Mouse (Mus musculus) liver, embryonic 14.5 days (tissue): ENCODE data around the gene Pcnp. TPM values are rescaled to one million over a fixed set of nuclear protein-coding genes. Genes with fewer than 3 reads are reported as not detected.
"Not testable (repeated sequence)": the region's sequence is repeated elsewhere in the genome, so short reads cannot be mapped to it uniquely, and the experiment has no call there.

Experiments used
- ATAC-seq: fragments of 200-750 bp; cut with Nextera tagmentation; 2 replicates; pipeline ENCODE4 v1.8.0; 2017; ENCODE audit warnings: moderate number of reproducible peaks, mild to moderate bottlenecking, moderate library complexity; ENCODE audit not compliant: insufficient read depth
- DNase-seq, 3 experiments: peaks; one replicate each; pipeline ENCODE4 v3.0.0-alpha.2; 2012 to 2013; ENCODE audit warnings: low read depth in 3 of 3, low spot score in 3 of 3
- H3K27ac ChIP-seq: fragments of 300-500 bp; sonication (generic); 2 replicates; pipeline ENCODE4 v1.5.1; 2014; ENCODE audit warnings: moderate library complexity, mild to moderate bottlenecking, control low read depth, inconsistent platforms
- H3K27me3 ChIP-seq: fragments of 300-500 bp; sonication (generic); 2 replicates; pipeline ENCODE4 v1.6.1; 2014; ENCODE audit warnings: mild to moderate bottlenecking, low read length, moderate library complexity; ENCODE audit not compliant: control insufficient read depth, insufficient read depth
- H3K36me3 ChIP-seq: fragments of 300-500 bp; sonication (generic); replicated peaks from 2 replicates; pipeline ENCODE4 v1.6.1; 2014; ENCODE audit warnings: low read depth; ENCODE audit not compliant: control insufficient read depth, insufficient read depth
- H3K4me1 ChIP-seq, 2 experiments: fragments of 200-500 bp in 1 of 2; fragments of 300-500 bp in 1 of 2; sonication (generic) in 1 of 2; replicated peaks; 2 replicates each; pipeline ENCODE4 v1.6.1; 2012 to 2014; ENCODE audit warnings: antibody characterized with exemption in 1 of 2, inconsistent platforms in 1 of 2, low read length in 1 of 2; ENCODE audit not compliant: control insufficient read depth in 2 of 2, insufficient read depth in 2 of 2
- H3K4me2 ChIP-seq: fragments of 300-500 bp; sonication (generic); 2 replicates; pipeline ENCODE4 v1.6.1; 2014; ENCODE audit warnings: low read depth, mild to moderate bottlenecking, control low read depth, moderate library complexity
- H3K4me3 ChIP-seq, 2 experiments: fragments of 200-500 bp in 1 of 2; fragments of 300-500 bp in 1 of 2; sonication (generic) in 1 of 2; 2 replicates each; pipeline ENCODE4 v1.5.1; 2012 to 2014; ENCODE audit warnings: low read depth in 2 of 2, low read length in 2 of 2, mild to moderate bottlenecking in 2 of 2, control low read depth in 1 of 2, inconsistent platforms in 1 of 2, moderate library complexity in 1 of 2; ENCODE audit not compliant: insufficient read depth in 1 of 2
- H3K9ac ChIP-seq: fragments of 300-500 bp; sonication (generic); replicated peaks from 2 replicates; pipeline ENCODE4 v1.6.1; 2014; ENCODE audit warnings: mild to moderate bottlenecking, control low read depth, moderate library complexity
- H3K9me3 ChIP-seq: fragments of 300-500 bp; sonication (generic); 2 replicates; pipeline ENCODE4 v1.6.1; 2016; ENCODE audit warnings: low read length, mixed read lengths; ENCODE audit not compliant: control insufficient read depth
- CTCF ChIP-seq: IDR thresholded peaks from 2 replicates; pipeline ENCODE4 v1.5.1; 2016; ENCODE audit warnings: antibody characterized with exemption, low read depth, control low read depth
- EP300 ChIP-seq: IDR thresholded peaks from 2 replicates; pipeline ENCODE4 v1.6.1; 2016; ENCODE audit warnings: antibody characterized with exemption, low read depth
- WGBS: fragments of 180-500 bp; shearing (Covaris S2); extraction: QIAGEN DNeasy Blood & Tissue Kit; methylation state at CpG from one replicate; pipeline ENCODE4 v1.1.7; 2014; ENCODE audit not compliant: insufficient replicate concordance; 5-methylcytosine and 5-hydroxymethylcytosine counted together
- polyA plus RNA-seq, 2 experiments: library from polyadenylated mRNA; depleted of rRNA in 1 of 2; stranded (reverse) in 1 of 2; unstranded in 1 of 2; fragments of >200 nt; fragmentation: Nextera tagmentation in 1 of 2; extraction: Ambion mirVana in 1 of 2; gene quantifications; 2 replicates each; pipeline versions ENCODE4 v1.2.1 to v1.2.3; 2012 to 2014

Pcnp gene
- polyA plus RNA-seq, 2 experiments = 33.6 to 102 TPM

- Histone ChIP-seq H3K36me3 (no peaks in the 10 kb centered on the region), H3K4me2 (no peak overlapping the region), H3K4me1 (peaks cover 0 to 3% of the 10 kb centered on the region in 2 experiments; a peak in 1 of 4 replicates), H3K9me3 (no peaks in the 10 kb centered on the region), H3K27me3 (no peaks in the 10 kb centered on the region), H3K27ac (no peak overlapping the region), H3K4me3 (no peak overlapping the region), H3K9ac (no peak overlapping the region)
- DNase-seq (no peak), ATAC-seq (no peak)
- TF ChIP-seq EP300 = no peak
- TF ChIP-seq CTCF = no peak
- 62% methylated on average over 7 of the region's 7 CpGs for WGBS
Measured at GRCm38 (mm10) chr16:56056944-56057590, 27.5 kb upstream of the Pcnp start.

- ATAC-seq (no peak), DNase-seq (no peak)
- Histone ChIP-seq H3K4me2 (no peak overlapping the region), H3K27me3 (no peaks in the 10 kb centered on the region), H3K9me3 (no peaks in the 10 kb centered on the region), H3K27ac (no peak overlapping the region), H3K36me3 (no peaks in the 10 kb centered on the region), H3K9ac (no peak overlapping the region), H3K4me3 (no peak overlapping the region), H3K4me1 (peaks cover 0 to 3% of the 10 kb centered on the region in 2 experiments; a peak in 1 of 4 replicates)
- TF ChIP-seq EP300 (no peak), CTCF (no peak)
- 64% methylated on average over 3 of the region's 3 CpGs for WGBS
Measured at GRCm38 (mm10) chr16:56055911-56056310, 26.4 kb upstream of the Pcnp start.

- WGBS = no CpG with 5 or more reads among the region's 4 CpGs
- not testable (repeated sequence) for H3K4me3 ChIP-seq, H3K4me1 ChIP-seq, H3K27ac ChIP-seq, H3K9me3 ChIP-seq, H3K9ac ChIP-seq, H3K27me3 ChIP-seq, DNase-seq, ATAC-seq, H3K36me3 ChIP-seq, H3K4me2 ChIP-seq
Measured at GRCm38 (mm10) chr16:56048038-56048437, 18.5 kb upstream of the Pcnp start, which contains the start of gene Senp7. Gene Senp7 (plus strand): TSS chr16:56048338.

GRCm38 (mm10) chr16:56038090-56038489, 8.6 kb upstream of the Pcnp start:
- ATAC-seq = peak; percentile 2; the same call in 1 of the 2 replicates
- WGBS = 22% methylated on average over 8 of the region's 8 CpGs

GRCm38 (mm10) chr16:56037138-56038010, 7.8 kb upstream of the Pcnp start, which contains the start of gene Trmt10c:
Gene Trmt10c (minus strand): TSS chr16:56037819.
- DNase-seq (peak; percentile 72 to 84 (median 76)), ATAC-seq (peak; percentile 100)
- Histone ChIP-seq H3K27me3 (no peaks in the 10 kb centered on the region), H3K9ac (peak within 1 kb of the TSS; percentile 83), H3K4me3 (peak within 1 kb of the TSS; percentile 88 to 94), H3K4me1 (peaks cover 3 to 11% of the 10 kb centered on the region in 2 experiments), H3K36me3 (peaks cover 24% of the 10 kb centered on the region), H3K4me2 (peak within 1 kb of the TSS; percentile 94), H3K9me3 (no peaks in the 10 kb centered on the region), H3K27ac (peak within 1 kb of the TSS; percentile 82)
- under 1% methylated on average over 63 of the region's 63 CpGs for WGBS
- TF ChIP-seq EP300 (peak; percentile 44; the same call in 1 of the 2 replicates), CTCF (no peak)

More at GRCm38 (mm10) chr16:56038090-56038489, 8.6 kb upstream of the Pcnp start:
- no peaks in the 10 kb centered on the region for H3K9me3 ChIP-seq
- peak overlapping the region; percentile 83 for H3K9ac ChIP-seq
- H3K4me3 ChIP-seq = peak overlapping the region; percentile 88 to 94
- peaks cover 18% of the 10 kb centered on the region for H3K36me3 ChIP-seq
- H3K27ac ChIP-seq = peak overlapping the region; percentile 82
- H3K4me1 ChIP-seq = peaks cover 3 to 11% of the 10 kb centered on the region in 2 experiments
- H3K4me2 ChIP-seq = peak overlapping the region; percentile 94
- TF ChIP-seq CTCF (no peak), EP300 (no peak)
- no peaks in the 10 kb centered on the region for H3K27me3 ChIP-seq
- DNase-seq = no peak
